Mouse (Mus musculus) R1 (cell line): ENCODE data around the gene Bcl2l11.
A peak's percentile ranks its signal among the peaks of the same experiment; 100 is the strongest.

ENCODE experiments used
- DNase-seq: peaks from one replicate; pipeline ENCODE4 v3.0.0-alpha.2; 2018; ENCODE audit warnings: low read depth, low spot score

The Bcl2l11 gene

DNA sequence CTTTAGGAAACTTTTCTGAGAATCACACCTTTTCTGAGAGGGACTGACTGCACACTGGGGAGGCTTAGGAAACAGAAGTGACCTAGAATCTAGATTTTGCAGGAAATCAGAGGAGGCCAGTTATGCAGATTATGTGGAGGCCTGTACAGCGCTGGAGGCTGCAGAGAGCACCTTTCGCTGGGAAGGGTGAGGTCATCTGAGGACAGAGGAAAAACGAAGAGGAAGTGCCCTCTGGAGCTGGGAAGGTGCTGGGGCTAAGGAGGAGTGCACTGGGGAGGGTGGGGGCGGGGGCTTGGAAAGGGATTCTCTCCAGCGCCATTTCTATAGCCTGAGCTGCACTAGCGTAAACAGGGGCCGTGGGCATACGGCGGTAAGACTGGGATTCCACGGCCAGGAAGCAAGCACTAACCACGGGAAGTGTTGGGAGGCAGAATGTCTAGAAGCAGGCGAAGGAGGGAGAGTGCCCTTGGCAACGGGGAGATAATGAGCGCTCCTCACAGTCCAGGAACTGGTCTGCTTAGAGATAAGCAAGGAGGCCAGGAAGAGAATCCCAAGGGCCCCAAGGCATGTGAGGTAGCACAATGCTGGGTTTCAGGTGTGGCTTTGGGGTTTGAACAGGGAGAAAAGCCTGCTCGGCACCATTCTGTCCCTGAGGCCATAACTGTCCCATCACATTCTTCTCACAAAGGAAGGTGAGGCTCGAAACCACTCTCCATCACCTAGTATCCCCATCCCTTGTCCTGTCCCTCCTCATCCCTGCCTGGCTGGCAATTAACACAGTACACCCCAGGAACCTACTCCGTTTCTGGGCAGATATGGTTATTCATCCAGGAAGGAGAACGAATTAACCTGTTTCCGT is 85.4 kb downstream of the Bcl2l11 start:
- peak; percentile 75 for DNase-seq

DNA sequence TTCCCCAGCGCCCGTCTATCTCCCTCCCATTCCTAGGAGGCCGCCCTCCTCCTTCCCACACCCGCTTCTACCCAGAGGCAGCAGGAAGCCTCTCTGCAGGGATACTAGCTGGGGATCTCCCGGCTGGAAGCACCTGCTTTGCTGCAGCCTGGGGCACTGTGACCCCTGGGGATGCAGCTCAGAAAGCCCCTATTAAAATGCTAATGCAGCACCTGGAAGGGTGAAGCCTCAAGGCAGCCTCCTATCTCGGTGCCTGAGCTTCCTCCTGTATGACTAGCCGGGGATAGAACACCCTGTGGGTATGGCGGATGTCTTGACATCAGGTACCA is 86.0 kb downstream of the Bcl2l11 start:
- DNase-seq: peak; percentile 78
